Mouse (Mus musculus) brain, adult 2 months (tissue): ENCODE results near the gene 4933427D14Rik.
"Not testable (repeated sequence)": the region's sequence is repeated elsewhere in the genome, so short reads cannot be mapped to it uniquely, and the experiment has no call there.

Experiments
- DNase-seq: peaks from one replicate; pipeline ENCODE4 v3.0.0; 2011; ENCODE audit warnings: low read depth, low spot score

The 4933427D14Rik gene

DNA sequence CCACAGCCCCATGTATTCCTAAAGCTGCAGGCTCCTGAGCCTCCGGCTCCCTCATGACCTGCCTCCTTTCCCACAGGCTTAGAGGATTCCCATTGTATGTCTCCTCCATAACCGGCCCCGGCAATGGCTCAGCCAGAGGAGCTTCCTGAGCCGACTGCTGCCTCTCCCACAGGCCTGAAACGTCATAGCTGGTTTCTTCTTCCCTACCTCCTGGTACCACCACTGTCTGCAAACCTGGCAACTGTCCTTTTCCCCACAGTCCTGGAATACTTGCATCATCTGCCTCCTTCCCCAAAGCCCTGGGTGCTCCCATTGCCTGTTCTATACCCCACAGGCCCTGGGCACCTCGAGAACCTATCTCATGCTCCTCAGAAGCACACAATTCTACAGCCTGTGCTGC is 2.0 kb downstream of the 4933427D14Rik start:
- DNase-seq: peak; percentile 52

DNA sequence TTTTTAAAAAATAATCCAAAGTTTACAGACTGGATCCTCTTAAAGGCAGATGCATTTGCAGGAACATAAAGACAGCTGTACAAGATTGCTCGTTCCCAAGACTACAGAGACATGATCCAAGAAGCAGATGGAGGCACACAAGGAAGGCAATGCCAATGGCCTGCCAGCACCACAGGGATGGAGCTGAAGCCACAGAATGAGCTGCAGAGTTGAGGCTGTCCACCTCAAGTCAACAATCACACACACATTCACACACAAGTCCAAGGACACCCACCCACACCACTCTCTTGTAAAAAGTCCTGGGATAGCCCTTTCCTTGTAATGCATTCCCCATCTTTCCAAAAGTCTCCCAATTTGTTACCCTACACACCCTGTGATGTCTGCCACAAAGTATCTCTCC is 3.8 kb downstream of the 4933427D14Rik start:
- peak; percentile 54 for DNase-seq

DNA sequence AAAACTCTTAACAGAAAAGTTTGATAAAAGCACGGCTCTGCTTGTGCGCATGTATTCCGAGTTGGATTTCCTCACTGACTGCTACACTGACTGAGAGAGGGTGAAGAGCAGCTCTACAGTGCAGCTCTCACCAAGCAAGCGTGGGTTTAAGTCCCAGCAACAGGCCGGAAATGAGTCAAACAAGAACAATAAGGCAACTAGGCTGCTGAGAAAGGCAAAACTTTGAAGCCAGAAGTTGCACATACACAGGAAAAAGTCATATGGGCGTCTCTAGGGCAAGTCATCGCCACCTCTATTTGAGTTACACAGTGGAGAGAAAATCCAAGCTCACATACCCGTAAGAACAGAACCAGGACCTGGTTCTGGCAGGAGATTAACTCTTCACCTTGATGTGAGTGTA is 10.8 kb downstream of the 4933427D14Rik start:
- DNase-seq: no peak

DNA sequence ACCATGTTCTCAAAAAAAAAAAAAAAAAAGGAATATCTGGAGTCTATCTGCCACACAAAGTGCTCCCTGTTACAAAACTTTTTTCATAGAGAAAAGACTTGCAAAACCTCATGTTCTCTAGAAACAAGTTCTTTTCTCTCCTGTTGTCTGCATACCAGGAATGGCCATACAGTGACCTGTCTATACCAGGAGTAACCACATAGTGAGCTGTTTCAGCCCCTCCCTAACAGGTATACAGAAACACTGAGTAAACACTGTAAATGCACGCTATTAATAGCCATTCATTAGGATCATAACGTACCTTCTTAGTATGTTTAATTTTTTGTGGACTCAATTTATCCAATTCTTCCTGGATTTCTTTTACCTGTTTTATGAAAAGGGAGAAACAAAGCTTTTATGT is 13.0 kb downstream of the 4933427D14Rik start:
- DNase-seq: no peak

DNA sequence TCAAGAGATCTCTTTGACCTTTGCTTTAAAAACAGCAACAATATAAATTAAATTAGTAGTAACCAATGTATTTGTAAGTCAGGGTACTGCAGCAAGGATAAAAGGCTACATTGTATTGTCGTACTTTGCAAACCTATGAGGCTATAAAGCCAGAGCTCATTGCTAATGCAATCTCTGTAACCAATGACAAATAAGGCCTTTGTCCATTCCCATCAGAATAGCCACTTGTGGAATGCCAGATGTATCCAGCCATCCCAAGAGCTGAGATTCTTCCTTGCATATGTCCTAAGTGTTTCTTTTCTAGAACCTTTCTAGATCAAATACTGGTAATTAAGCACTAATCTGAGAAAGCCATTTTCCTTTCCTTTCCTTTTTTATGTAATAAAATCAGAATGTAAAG is 16.4 kb downstream of the 4933427D14Rik start:
- peak; percentile 71 for DNase-seq

DNA sequence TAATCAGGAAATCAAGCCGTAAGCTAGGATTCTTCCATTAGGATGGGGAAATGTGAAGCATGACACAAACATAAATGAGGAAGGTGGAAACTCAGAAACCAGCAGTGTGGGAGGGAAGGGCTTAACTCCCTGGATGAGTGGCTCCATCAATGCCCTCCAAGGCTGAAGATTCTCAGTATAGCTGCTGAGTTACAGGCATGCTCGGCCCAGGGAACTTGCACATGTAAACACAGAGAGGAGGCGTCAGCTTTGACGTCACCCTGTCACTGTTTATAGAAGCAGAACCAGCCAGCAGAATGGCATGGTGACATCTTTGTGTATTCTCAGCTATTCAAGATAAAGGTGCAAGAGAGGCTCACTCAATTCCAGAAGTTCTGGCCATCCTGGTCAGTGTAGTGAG is 23.0 kb downstream of the 4933427D14Rik start:
- no peak for DNase-seq

DNA sequence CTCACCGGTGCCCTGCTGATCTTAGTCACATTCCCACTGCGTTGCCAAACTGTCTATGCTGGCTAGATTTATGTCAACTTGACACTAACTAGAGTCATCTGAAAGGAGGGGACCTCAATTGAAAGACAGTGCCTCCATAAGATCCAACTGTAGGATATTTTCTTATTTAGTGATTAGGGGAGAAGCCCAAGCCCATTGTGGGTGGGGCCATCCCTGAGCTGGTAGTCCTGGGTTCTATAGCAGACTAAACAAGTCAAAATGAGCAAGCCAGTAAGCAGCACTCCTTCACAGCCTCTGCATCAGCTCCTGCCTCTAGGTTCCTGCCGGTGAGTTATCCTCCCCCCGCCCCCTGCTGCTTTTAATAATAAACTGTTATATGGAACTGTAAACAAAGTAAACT is 26.1 kb downstream of the 4933427D14Rik start:
- DNase-seq: no peak

DNA sequence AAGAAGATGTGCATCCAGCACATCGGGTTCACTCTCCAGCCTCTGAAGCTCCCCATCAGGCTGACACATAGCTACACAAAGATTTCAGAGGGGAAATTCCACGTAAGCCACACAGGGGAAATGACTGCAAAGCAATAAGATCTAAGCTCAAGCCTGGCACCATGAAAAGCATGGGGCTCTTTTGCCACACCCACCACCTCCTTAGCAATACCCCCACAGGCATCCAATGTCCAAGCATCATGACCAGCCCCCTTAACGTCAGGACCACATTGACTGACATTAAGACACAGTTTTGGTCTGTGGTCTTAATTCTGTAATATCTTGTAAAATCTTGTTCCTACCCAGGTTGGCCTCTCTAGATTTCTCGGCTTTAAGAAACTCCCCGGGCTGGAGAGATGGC is 26.7 kb downstream of the 4933427D14Rik start:
- no peak for DNase-seq

DNA sequence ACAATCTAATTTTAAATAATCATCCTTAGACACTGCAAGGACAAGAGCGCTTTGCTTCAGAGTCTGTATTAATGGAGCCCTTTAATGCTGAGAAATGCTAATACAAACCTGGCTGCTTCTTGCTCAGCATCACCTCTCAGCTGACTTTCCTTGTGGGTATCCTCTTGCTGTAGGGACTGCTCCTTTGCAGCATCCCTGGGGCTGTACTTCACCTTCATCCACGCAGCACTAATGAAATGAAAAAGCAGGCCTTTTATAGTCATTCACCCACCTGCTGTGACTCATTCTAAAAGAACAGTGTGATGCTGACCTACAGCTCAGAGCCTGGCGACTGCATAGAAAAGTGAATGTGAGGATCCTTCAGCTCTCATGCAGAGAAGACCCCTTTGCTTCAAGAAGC is 30.7 kb downstream of the 4933427D14Rik start:
- peak; percentile 69 for DNase-seq

DNA sequence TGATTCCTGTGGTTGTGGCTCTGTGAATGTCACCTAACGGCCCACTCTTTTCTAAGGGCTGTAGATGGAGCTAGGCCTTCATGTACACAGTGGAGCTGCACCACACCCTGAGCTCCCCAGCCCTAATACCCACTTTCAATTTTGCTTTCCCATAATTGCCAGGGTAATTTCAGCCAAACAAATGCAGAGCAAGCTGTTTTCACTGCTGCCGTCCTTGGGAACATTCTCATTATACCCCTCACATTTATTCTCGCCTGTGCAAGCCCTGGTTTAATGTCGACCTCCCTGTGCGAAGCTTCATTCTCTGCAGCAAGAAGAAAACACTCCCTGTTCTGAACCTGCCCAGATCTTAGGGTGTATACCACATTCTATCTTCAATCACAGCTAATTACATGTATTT is 31.3 kb downstream of the 4933427D14Rik start:
- peak; percentile 62 for DNase-seq

DNA sequence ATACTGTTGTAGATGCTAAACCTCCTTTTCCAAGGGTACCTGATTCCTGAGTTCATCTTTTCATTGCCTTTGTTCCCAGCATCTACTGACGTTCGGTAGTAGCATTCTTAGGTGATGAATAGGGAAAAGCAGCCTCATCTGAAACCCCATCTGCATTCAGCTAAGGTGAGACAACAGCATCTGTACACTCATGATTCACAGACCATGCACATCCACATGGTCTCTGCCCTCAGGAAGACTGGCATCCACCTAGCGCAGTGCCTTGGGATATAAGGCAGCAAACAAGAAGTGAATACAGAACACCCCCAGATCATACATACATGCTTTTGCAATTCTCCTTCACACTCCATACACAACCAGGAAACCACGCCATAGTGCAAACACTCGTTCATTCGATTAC is 32.5 kb downstream of the 4933427D14Rik start:
- no peak for DNase-seq

DNA sequence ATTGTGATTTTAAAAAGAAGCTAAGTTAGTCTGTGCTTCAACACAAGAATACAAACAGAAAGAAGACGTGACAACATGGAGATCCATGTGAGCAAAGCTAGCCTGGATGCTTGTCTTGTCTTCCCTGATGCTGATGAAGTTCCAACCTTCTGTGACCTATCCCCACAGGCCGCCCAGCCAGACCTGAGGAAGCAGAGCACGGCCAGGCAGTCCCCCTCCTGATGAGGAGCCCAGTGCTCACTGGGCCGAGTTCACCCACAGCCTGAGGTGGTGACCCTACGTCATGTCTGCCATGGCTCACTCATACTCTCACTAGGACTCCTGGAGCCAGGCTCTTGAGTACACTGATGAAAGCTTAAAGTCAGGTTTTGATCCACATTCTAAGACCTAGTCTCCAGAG is 33.8 kb downstream of the 4933427D14Rik start:
- DNase-seq: no peak

DNA sequence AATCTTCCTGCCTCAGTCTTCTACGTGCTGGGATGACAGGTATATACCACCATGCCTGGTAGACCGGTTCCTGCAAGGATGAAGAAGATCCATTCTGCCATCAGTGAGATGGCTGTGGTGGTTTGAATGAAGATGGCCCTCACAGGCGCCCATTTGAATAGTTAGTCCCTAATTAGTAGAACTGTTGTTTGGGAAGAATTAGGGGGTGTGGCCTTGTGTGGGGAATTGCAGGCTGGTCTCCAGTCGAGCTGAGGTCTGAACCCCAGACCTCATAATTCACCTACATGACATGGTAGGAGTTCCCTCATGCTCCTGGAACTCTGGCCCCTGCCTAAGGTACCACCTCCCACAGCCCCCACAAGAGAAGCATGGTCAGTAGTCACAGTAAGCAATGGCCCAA is 35.4 kb downstream of the 4933427D14Rik start:
- DNase-seq: not testable (repeated sequence)

DNA sequence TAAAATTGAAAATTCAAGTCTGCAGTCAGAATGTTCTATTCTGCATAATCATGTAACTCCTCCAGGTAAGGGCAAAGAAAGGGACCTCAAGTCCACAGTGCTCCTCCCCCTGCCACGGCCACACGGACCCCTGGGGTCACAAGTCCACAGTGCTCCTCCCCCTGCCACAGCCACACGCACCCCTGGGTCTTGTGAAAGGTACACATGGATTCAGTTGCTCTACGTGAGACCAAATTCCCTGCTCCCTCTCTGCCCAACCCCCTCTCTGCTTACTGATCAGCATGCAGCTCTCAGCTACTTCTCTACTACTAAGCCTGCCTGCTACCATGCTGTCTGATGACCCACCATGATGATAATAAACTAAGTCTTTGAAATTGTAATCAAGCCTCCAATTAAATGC is 37.4 kb downstream of the 4933427D14Rik start:
- DNase-seq: no peak

DNA sequence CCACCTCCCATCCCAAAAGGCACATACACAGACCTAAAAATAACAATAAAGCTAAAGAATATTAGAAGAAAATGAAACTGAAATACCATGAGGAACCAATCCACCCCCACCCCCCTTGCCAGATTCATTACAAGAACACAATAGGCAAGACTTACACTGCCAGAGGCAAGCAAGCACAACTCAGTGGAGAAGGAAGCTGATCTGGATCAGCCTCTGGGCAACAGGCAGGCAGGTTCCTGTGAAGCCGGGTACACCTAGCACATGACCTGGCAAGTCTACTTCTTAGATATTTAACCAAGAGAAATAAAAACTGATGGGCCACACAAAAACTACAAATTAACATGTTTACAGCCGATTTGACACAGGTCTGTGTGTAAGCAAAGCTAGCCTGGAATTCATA is 44.1 kb downstream of the 4933427D14Rik start:
- no peak for DNase-seq

DNA sequence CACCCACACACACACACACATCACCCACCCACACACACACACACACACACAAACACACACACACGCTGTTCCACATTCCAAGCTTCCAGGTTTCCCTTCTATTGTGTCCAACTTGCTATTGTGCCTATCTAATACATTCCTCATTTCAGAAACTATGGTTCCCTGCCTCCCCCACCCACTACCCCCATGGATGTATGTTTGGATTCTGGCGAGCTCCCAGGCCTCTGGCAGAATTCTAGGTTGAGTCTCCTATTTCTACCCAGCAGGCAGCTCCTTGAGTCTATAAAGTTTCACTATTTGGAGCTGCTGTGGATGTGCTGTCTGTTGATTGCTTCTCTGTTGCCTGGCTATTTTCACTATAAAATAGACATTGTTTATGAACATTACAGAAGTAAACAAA is 50.6 kb downstream of the 4933427D14Rik start:
- peak; percentile 55 for DNase-seq

DNA sequence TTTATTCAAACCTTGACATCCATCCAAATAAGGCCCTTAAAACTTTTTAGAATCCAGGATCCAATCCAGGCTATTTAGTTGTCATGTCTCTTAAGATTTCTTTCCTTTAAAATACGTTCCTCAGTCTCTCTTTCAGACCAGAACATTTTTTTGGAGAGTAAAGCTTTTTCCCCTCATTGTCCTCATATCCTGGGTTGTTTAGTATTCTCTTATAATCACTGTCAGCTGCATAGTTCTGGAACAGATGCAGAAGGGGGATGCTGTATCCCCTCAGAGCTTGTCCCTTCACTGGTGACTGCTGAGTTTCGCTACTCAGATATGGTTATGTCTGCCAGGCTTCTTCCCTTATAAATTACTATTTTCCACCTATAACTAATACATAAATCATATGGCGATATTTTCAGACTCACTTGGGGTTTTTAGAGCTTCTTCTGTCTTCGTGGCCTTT is 51.3 kb downstream of the 4933427D14Rik start:
- no peak for DNase-seq

DNA sequence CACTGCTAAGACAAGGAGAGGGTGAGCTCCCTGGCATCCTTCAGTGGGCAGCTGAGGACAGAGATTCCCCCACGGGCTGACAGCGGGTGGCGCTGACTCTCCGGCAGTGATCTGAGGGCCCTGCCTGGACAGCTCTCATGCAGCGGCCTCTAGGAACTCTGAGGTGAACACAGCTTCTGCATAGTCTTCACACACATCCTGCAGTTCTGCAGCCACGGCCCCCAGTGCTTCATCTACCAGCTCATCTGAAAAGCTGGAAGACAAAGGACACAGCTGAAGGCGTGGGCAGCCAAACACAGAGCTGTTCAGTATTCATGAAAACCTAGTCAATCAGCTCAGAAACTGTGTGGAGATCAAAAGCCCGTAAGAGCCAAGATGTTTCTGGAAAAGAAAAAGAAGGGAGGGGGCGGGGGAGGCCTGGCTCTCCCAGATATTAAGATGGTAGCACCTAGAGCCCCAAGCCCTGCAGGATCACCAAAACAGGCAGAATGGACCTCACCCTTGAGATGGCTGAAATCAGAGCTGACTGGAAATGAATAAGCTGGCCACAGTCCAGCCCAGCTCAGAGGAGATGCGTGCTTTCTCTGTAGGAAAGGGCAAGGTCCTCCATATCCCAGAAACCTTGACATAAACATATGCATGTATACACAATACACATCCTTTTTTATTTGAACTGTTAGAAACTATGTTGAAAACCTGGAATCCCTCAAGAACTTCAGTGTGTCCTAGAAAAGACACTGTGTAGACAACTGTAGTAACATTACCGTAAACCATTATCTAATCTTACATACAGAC is 51.9 kb downstream of the 4933427D14Rik start:
- DNase-seq: peak; percentile 85

DNA sequence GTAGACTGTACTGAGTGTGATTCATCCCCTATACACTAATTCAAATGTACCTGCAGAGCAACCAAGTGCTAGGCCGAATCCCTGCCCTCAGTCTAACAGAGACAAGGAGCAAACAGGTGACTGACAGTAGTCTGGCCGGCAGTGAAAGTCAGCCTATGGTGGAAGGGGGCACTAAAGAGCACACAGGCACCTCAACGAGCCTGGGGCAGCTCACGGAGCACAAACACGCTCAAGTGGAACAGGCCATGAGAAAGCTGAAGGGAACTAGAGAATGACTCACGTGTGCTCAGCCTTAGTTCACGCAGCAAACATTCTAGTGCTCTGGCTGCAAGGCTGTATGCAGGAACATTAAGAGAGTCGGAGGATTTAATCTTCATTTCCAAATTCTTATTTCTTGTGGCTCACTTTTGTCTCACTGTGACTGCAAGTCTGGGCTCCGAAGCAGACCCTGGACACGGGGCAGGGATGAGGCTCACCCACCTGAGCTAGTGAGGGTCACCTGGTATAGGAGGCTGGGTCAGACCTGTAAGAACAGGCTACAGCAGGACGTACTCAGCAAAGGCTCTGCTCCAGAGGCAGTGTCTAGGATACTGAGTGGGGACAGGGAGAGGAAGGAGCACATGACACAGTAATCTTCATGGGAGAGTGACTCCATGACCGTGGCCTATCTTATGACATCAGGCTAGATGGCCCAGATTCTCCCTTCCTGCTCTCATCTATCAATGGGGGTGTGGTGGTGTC is 54.0 kb downstream of the 4933427D14Rik start:
- no peak for DNase-seq

DNA sequence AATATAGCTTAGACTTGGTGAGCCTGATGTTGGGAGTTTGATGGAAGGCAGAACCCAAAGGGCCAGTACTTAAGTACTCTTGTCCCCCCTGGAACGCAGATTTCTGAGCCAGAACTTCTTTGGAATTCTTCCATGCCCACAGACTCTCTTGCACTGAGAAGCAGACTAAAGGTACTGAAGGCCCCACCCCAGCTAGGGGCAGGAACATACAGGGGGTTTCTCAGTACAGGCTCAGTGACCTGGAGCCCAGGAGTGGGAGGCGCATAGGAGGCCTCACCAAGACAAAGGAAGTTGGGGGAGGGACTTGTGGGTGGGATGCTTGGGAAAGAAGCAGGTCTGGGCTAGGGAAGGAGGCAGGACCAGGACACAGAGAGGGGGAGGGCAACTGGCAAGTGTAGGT is 56.1 kb downstream of the 4933427D14Rik start:
- no peak for DNase-seq

DNA sequence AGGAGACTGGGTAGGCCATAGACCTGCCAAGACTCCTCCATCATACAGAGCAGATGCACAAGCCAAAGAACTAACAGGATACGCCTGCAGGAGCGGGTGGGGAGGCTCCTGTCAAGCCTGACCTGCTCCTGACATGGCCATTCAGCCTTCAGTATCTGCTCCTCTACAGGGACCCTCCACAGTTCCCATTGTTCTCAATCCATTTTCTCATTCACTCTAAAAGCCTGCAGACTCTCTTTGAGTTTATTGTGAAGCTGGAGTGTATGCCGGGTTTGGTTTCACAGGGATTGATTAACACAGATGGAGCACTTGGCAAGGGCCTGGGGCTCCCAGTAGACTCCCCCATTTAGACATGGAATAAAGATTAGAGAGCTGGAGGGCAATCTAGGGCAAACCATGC is 59.3 kb downstream of the 4933427D14Rik start:
- no peak for DNase-seq

DNA sequence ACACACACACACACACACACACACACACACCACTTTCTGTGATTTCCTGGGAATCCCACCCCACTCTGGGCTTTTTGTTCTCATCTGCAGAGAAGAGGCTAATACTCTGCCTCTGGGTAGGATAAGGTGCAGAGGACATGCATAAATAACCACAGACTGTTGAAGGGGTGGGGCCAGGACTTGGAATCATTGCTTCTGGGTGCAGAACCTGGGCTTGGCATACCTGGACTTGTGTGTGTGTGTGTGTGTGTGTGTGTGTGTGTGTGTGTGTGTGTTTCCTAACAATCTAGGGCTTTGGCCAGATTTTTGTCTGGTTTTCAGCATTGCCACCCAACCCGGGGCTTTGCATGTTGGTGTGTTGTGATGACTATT is 61.4 kb downstream of the 4933427D14Rik start:
- no peak for DNase-seq
